Mouse (Mus musculus): ENCODE measurements around the gene Resf1.
A peak's percentile ranks its signal among the peaks of the same experiment; 100 is the strongest.
"Not testable (repeated sequence)": the region's sequence is repeated elsewhere in the genome, so short reads cannot be mapped to it uniquely, and the experiment has no call there.

Resf1 gene

DNA sequence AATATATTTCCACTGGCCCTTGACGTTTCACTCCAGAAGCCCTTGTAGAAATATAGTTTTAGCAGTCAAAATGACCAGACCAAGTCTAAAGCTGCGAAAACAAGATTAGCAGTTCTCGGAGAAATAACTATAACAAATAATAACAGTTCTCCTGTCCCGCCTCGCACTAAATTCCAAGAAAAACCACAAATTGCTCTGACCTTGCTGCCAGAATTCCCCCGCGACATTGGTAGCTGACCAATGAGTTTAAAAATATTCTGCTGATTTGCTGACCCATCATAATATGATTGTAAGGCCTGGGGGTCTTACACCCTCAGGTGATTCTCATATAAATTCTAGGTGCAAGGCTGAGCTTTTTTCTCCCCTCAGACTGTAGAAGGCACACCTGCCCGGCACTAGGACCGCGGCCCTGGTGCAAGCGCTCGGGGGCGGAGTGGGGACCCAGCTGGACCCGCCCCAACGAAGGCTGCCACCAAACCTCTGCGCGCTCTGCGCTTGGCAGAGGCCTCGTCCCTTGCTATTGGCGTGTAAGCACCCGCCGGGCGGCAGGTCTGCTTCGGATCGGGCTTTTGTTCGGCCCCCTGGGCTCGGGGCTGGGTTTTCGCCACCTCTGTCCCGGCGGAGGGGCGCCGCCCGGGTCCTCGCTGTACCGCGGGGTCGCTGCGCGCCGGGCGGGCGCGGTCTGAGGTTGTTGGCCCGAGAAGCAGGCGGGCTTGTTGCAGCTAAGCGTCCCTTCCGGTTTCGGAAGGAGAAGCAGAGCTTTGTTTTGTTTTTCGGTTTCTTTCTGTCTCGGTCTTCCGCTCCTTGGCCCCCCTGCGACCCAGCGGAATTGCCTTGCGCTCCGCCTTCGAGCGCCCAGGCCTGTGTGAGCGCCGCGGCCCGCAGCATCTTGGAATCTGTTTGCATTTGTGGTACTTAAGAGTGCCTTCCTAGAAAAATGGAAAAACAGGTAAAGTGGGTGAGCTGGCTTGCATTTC lies at the start of gene Resf1:
Gene Resf1 (plus strand): TSS at position 459 of the 977 bp plus-strand sequence.
- DNase-seq (ENCODE audit: low read depth, low spot score), result peak; percentile 89
- Histone ChIP-seq H3K27me3 (ENCODE audit: control insufficient read depth, insufficient read depth, low read length, poor library complexity, severe bottlenecking) (no peaks in the 10 kb centered on the region), H3K36me3 (ENCODE audit: control insufficient read depth, insufficient read depth, low read length, poor library complexity, severe bottlenecking) (peaks cover 14% of the 10 kb centered on the region; the same call in 1 of the 2 replicates)

DNA sequence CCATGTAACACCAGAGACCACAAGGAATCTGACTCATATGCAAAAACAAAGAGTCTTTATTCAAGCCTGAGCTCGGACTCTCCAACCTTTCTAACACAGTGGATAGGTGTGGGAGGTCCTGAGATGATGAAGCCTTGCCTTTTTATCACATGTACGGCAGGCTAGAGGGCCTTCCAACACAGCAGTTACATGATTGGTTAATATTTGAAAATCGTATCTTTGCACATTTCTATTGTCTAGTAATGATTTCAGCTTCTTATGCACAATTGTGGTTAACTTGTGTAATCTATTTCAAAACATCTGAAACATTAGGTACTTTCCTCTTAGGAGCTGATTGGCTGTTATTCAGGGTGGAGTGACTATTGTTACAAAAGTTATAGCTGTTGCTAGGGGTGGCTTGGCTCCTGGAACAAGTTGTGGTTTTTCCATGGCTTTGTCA lies 48.4 kb upstream of the Resf1 start:
- Histone ChIP-seq H3K36me3 (ENCODE audit: control insufficient read depth, insufficient read depth, low read length, poor library complexity, severe bottlenecking) (no peaks in the 10 kb centered on the region), H3K27me3 (ENCODE audit: control insufficient read depth, insufficient read depth, low read length, poor library complexity, severe bottlenecking) (no peaks in the 10 kb centered on the region)
- DNase-seq (ENCODE audit: low read depth, low spot score), result no peak

DNA sequence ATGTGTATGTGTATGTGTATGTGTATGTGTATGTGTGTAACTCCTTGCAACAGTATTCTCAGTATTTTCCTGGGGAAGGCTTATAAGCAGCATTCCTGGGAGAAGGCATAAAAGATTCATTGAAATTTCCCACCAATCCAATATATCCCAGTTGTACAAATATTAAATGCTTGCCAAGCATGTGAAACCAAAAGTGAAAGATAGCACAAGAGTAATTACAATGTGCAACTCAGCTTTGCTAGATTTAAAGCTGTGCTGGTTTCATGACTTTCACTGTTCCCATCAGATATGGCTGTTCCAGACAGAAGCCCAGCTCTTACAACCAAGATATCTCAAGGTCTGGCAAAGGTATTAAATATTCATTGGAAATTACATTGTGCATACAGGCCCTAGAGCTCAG lies 41.3 kb upstream of the Resf1 start:
- no peaks in the 10 kb centered on the region for H3K27me3 ChIP-seq (ENCODE audit: control insufficient read depth, insufficient read depth, low read length, poor library complexity, severe bottlenecking)
- DNase-seq (ENCODE audit: low read depth, low spot score), result no peak
- H3K36me3 ChIP-seq (ENCODE audit: control insufficient read depth, insufficient read depth, low read length, poor library complexity, severe bottlenecking), result no peaks in the 10 kb centered on the region

DNA sequence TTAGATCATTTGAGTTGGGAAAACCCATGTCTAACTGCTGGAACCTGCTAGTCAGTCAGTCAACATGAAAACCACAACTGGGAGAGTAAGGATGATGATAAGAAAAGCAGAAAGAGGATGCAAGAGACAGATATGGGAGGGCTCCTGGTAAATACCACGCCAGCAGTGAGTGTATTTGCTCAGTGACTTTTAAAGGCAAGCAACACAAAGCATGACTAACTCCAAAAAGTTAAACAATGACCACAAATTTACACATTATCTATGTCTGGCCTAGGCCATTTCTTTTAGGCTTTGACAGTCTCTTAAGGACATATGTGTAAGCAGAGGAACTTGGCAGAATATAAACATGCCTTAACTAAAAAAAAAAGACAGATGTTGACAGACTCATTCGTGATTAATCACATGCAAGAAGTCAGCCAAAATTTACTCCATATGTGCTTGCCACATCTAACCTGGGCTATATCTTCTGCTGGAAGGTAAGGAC lies 30.9 kb upstream of the Resf1 start:
- H3K27me3 ChIP-seq (ENCODE audit: control insufficient read depth, insufficient read depth, low read length, poor library complexity, severe bottlenecking), result no peaks in the 10 kb centered on the region
- H3K36me3 ChIP-seq (ENCODE audit: control insufficient read depth, insufficient read depth, low read length, poor library complexity, severe bottlenecking), result no peaks in the 10 kb centered on the region
- no peak for DNase-seq (ENCODE audit: low read depth, low spot score)

DNA sequence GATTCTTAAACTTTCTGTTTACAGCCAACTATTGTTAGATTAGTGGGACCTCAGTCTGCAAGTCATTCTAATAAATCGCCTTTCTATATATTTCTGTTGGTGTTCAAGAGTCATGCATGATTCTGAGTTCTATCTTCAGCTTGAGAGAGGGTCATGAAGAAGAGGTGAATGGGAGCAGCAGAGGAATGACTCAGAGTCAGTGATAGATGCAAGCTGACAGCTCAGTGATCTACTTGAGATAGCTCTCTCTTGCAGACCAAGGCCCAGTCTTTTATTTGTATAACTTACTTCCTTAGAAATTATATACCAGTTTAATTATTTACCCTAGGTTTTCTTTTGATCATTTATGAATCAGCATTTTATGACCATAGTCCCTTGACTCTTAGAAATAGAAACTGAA lies 30.3 kb upstream of the Resf1 start:
- Histone ChIP-seq H3K36me3 (ENCODE audit: control insufficient read depth, insufficient read depth, low read length, poor library complexity, severe bottlenecking) (no peaks in the 10 kb centered on the region), H3K27me3 (ENCODE audit: control insufficient read depth, insufficient read depth, low read length, poor library complexity, severe bottlenecking) (no peaks in the 10 kb centered on the region)
- no peak for DNase-seq (ENCODE audit: low read depth, low spot score)

DNA sequence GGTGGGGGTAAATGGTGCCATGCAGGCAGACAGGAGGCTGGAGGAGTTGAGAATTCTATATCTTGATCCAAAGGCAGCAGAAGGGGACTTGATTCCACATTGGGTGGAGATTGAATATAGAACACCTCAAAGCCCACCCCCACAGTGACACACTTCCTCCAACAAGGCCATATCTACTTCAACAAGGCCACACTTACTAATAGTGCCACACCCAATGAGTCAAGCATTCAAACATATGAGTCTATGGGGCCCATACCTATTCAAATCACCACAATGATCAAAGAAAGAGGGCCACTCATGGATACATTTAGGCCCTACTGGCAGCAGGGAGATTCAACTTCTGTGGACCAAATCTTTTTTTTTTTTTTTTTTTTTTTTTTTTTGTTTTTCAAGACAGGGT lies 28.7 kb upstream of the Resf1 start:
- Histone ChIP-seq H3K36me3 (ENCODE audit: control insufficient read depth, insufficient read depth, low read length, poor library complexity, severe bottlenecking) (no peaks in the 10 kb centered on the region), H3K27me3 (ENCODE audit: control insufficient read depth, insufficient read depth, low read length, poor library complexity, severe bottlenecking) (no peaks in the 10 kb centered on the region)
- no peak for DNase-seq (ENCODE audit: low read depth, low spot score)

DNA sequence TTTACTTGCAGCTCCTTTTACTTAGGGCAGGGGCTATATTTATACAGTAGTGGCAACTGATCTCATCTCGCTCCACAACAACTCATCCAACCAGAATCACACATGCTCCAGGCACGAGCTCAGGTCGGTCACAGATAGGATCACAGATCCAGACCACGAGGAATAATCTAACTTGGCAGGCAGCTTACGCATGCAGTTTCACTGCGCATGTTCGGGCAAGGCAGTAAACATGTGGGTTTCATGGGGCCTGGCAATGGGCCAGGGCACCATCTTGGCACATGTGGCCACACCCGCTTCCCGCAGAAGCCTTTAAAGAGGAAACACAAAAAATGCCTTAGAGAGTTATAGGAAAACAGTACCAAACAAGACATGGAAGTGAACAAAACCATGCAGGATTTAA lies 21.0 kb upstream of the Resf1 start:
- DNase-seq (ENCODE audit: low read depth, low spot score); H3K36me3 ChIP-seq (ENCODE audit: control insufficient read depth, insufficient read depth, low read length, poor library complexity, severe bottlenecking); H3K27me3 ChIP-seq (ENCODE audit: control insufficient read depth, insufficient read depth, low read length, poor library complexity, severe bottlenecking): not testable (repeated sequence)

DNA sequence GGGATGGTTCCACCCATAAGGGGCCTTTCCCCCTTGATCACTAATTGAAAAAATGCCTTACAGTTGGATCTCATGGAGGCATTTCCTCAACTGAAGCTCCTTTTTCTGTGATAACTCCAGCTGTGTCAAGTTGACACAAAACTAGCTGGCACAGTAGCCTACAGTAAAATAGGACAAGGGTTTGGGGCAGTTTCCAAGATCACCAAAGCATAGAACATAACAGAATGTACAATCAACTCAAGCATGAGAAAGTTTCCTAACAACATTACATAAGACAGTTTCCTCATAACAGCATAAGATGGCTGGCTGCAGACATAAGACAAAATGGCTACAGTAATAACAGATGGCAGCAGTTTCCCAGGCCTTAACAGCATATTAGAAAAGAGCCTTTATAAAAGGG lies 6.0 kb upstream of the Resf1 start:
- not testable (repeated sequence) for H3K27me3 ChIP-seq (ENCODE audit: control insufficient read depth, insufficient read depth, low read length, poor library complexity, severe bottlenecking); DNase-seq (ENCODE audit: low read depth, low spot score)
- peaks cover 14% of the 10 kb centered on the region; the same call in 1 of the 2 replicates for H3K36me3 ChIP-seq (ENCODE audit: control insufficient read depth, insufficient read depth, low read length, poor library complexity, severe bottlenecking)

DNA sequence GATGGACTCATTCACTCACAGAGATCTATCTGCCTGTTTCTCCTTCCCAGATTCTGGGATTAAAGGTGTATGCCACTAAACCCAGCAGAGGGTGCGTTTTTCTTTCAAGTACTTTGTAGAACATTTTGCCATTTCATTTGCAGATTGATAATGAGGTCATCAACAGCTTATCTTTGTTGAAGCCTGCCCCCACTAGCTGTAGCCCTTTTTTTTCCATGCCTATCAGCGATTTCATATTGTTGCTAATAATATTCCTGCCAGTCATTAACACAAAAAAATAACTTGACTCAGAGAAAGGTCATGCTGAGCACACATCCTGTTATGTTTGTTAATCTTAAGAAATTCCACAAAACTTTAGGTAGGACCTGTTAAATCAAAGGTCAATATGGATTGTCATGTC lies 2.1 kb upstream of the Resf1 start:
- Histone ChIP-seq H3K27me3 (ENCODE audit: control insufficient read depth, insufficient read depth, low read length, poor library complexity, severe bottlenecking) (no peaks in the 10 kb centered on the region), H3K36me3 (ENCODE audit: control insufficient read depth, insufficient read depth, low read length, poor library complexity, severe bottlenecking) (peaks cover 14% of the 10 kb centered on the region; the same call in 1 of the 2 replicates)
- DNase-seq (ENCODE audit: low read depth, low spot score), result no peak

DNA sequence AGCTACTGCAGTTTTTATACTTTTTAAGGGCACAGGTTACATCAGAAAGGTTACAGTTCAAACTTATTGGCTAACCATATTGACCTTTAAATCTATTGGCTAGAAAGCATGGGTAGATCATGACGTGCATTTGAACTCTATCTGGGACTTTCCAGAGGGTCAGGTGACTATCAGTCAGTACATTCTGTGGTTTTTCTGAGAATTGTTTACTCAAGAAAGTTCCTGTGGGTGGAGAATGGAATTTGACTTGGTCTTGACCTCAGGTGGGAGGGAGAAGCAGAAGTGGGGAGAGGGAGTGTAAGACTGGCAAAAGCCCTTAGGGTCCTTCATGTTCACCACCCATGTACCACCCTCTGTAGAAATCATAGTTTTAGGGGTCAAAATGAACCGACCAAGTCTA lies 1.4 kb upstream of the Resf1 start:
- H3K36me3 ChIP-seq (ENCODE audit: control insufficient read depth, insufficient read depth, low read length, poor library complexity, severe bottlenecking), result peaks cover 14% of the 10 kb centered on the region; the same call in 1 of the 2 replicates
- no peaks in the 10 kb centered on the region for H3K27me3 ChIP-seq (ENCODE audit: control insufficient read depth, insufficient read depth, low read length, poor library complexity, severe bottlenecking)
- DNase-seq (ENCODE audit: low read depth, low spot score), result peak; percentile 51

DNA sequence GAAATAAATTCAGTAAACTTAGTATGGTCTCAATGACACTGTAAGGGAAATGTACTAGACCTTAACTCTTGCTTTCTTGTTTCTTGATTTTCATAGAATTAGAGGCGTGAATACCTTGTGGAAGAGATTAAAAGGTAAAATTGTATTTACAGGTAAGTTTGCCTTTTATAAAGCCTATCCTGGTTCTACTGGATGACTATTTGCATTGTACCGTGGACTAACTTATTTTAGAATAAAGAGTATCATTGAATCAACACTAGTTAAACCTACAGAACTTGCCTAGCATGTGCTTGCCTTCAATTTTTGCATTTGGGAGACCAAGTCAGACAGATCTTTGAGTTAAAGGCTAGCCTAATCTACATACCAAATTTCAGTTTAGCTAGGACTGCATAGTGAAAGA lies 1.0 kb downstream of the Resf1 start:
- no peak for DNase-seq (ENCODE audit: low read depth, low spot score)
- H3K36me3 ChIP-seq (ENCODE audit: control insufficient read depth, insufficient read depth, low read length, poor library complexity, severe bottlenecking), result peaks cover 8% of the 10 kb centered on the region; the same call in 1 of the 2 replicates
- H3K27me3 ChIP-seq (ENCODE audit: control insufficient read depth, insufficient read depth, low read length, poor library complexity, severe bottlenecking), result no peaks in the 10 kb centered on the region

DNA sequence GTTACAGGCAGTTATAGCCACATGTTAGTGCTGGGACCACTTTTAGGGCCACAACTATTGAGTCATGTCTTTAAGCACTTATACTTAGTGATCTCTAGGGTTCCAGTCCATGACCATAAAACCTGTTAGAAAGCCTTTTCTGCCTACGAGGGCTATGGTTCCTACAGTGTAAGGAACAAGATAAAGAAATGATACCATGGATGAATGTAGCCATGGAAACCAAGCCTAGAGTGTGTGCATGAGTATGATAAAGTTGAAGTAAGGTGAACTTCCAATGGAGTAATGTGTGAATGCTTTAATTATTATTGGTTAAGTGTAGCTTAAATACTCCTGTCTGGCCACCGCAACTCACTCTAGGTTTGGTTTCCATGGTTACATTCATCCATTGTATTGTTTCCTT lies 1.8 kb downstream of the Resf1 start:
- H3K36me3 ChIP-seq (ENCODE audit: control insufficient read depth, insufficient read depth, low read length, poor library complexity, severe bottlenecking), result peaks cover 6% of the 10 kb centered on the region; the same call in 1 of the 2 replicates
- DNase-seq (ENCODE audit: low read depth, low spot score), result no peak
- no peaks in the 10 kb centered on the region for H3K27me3 ChIP-seq (ENCODE audit: control insufficient read depth, insufficient read depth, low read length, poor library complexity, severe bottlenecking)

DNA sequence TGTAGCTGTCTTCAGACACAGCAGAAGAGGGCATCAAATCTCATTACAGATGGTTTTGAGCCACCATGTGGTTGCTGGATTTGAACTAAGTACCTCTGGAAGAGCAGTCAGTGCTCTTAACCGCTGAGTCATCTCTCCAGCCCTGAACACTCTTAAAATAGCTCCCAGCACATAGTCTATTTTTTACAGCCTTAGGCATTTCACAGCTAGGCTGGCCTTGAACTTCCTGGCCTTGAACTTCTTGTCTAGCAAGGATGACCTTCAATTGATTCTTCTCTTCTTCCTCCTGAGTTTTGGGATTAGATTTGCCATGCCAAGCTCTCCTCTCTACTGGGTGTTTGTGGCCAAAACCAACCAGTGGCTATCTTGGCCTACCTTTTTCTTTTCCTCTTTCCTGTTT lies 2.6 kb downstream of the Resf1 start:
- Histone ChIP-seq H3K27me3 (ENCODE audit: control insufficient read depth, insufficient read depth, low read length, poor library complexity, severe bottlenecking) (no peaks in the 10 kb centered on the region), H3K36me3 (ENCODE audit: control insufficient read depth, insufficient read depth, low read length, poor library complexity, severe bottlenecking) (peaks cover 2% of the 10 kb centered on the region; the same call in 1 of the 2 replicates)
- no peak for DNase-seq (ENCODE audit: low read depth, low spot score)

DNA sequence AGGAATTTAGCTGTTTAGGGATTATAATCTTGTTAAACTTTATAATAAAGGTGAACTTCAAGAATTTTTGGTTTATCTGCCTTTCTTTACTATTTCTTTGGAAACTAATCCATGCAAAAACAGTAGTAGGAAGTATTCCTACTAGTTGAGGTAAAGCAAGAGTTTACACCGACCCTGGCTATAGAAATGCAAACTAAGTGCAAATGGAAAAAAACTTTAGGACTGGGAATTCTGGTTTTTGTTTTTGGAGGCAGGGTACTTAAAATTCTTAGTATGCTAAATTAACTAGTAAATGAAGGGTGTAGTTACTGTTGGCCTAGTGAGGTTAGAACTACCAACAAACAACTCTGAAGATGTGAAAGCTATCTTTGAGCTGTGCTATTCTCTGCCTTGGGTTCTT lies 3.0 kb downstream of the Resf1 start:
- H3K36me3 ChIP-seq (ENCODE audit: control insufficient read depth, insufficient read depth, low read length, poor library complexity, severe bottlenecking), result 0 out of 2 replicates have a peak, but pooled peaks cover 2% of the 10 kb centered on the region

DNA sequence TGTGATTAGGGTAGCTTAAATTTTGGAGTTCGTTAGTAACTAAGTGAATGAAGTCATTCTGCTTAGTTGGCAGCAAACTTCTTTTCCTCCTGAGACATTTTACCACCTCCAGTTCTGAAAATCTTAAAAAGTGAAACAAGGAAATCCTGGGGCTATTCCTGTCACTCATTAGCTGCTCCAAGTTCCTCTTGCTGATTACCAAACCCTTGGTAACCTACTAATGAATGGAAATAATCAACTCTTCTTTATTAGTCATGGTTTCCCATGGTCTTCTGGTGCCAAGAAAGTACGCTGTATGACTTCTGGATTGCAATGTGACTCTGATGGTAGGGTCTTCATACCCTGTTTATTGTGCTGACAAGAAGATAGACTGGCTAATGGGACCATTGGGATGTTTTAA lies 5.7 kb downstream of the Resf1 start:
- no peak for DNase-seq (ENCODE audit: low read depth, low spot score)
- H3K27me3 ChIP-seq (ENCODE audit: control insufficient read depth, insufficient read depth, low read length, poor library complexity, severe bottlenecking), result no peaks in the 10 kb centered on the region
- H3K36me3 ChIP-seq (ENCODE audit: control insufficient read depth, insufficient read depth, low read length, poor library complexity, severe bottlenecking), result peaks cover 4% of the 10 kb centered on the region; the same call in 1 of the 2 replicates

More for the DNA sequence above, 3.0 kb downstream of the Resf1 start:
- DNase-seq (ENCODE audit: low read depth, low spot score), result no peak
- no peaks in the 10 kb centered on the region for H3K27me3 ChIP-seq (ENCODE audit: control insufficient read depth, insufficient read depth, low read length, poor library complexity, severe bottlenecking)
